Mouse (Mus musculus) limb, embryonic 13.5 days (tissue): Measurements from ENCODE around the gene Tasp1. TPM values are rescaled to one million over a fixed set of nuclear protein-coding genes. Genes with fewer than 3 reads are reported as not detected.
"Not testable (repeated sequence)": the region's sequence is repeated elsewhere in the genome, so short reads cannot be mapped to it uniquely, and the experiment has no call there.

Experiments
- ATAC-seq: fragments of 200-750 bp; cut with Nextera tagmentation; 2 replicates; pipeline ENCODE4 v1.8.0; 2017; ENCODE audit warnings: low read depth, moderate number of reproducible peaks, moderate TSS enrichment; ENCODE audit not compliant: low FRiP score
- H3K27ac ChIP-seq: fragments of 300-500 bp; sonication (generic); 2 replicates; pipeline ENCODE4 v1.5.1; 2015; ENCODE audit warnings: inconsistent platforms, mild to moderate bottlenecking, moderate library complexity
- H3K27me3 ChIP-seq: fragments of 300-500 bp; sonication (generic); 2 replicates; pipeline ENCODE4 v1.6.1; 2015; ENCODE audit warnings: mild to moderate bottlenecking, inconsistent platforms
- H3K36me3 ChIP-seq: fragments of 300-500 bp; sonication (generic); 2 replicates; pipeline ENCODE4 v1.6.1; 2015; ENCODE audit warnings: inconsistent platforms, mild to moderate bottlenecking, moderate library complexity
- H3K4me1 ChIP-seq: fragments of 300-500 bp; sonication (generic); 2 replicates; pipeline ENCODE4 v1.6.1; 2015; ENCODE audit warnings: inconsistent platforms
- H3K4me2 ChIP-seq: fragments of 300-500 bp; sonication (generic); replicated peaks from 2 replicates; pipeline ENCODE4 v1.6.1; 2015; ENCODE audit warnings: inconsistent platforms, mild to moderate bottlenecking, moderate library complexity
- H3K4me3 ChIP-seq: fragments of 300-500 bp; sonication (generic); 2 replicates; pipeline ENCODE4 v1.5.1; 2015; ENCODE audit warnings: moderate library complexity, mild to moderate bottlenecking, inconsistent platforms
- H3K9ac ChIP-seq: fragments of 300-500 bp; sonication (generic); 2 replicates; pipeline ENCODE4 v1.6.1; 2015; ENCODE audit warnings: mild to moderate bottlenecking, inconsistent platforms
- H3K9me3 ChIP-seq: fragments of 300-500 bp; sonication (generic); 2 replicates; pipeline ENCODE4 v1.6.1; 2016; ENCODE audit warnings: inconsistent platforms
- WGBS: fragments of 180-500 bp; shearing (Covaris S2); methylation state at CpG from one replicate; pipeline ENCODE4 v1.1.7; 2015; 5-methylcytosine and 5-hydroxymethylcytosine counted together
- polyA plus RNA-seq: library from polyadenylated mRNA; unstranded; fragments of >200 nt; fragmentation: Nextera tagmentation; extraction: Ambion mirVana; gene quantifications from 2 replicates; pipeline ENCODE4 v1.2.1, GENCODE M21; 2015

Tasp1 gene
- polyA plus RNA-seq, 1 experiment from 2014 or later: 21.6 TPM

- no peaks in the 10 kb centered on the region for H3K36me3 ChIP-seq
- no peaks in the 10 kb centered on the region for H3K9me3 ChIP-seq
- no peak overlapping the region for H3K4me3 ChIP-seq
- 43% methylated on average over 4 of the region's 4 CpGs for WGBS
- H3K9ac ChIP-seq: no peak overlapping the region
- H3K4me2 ChIP-seq: peak overlapping the region; percentile 39
- peak; percentile 38; the same call in 1 of the 2 replicates for ATAC-seq
- H3K4me1 ChIP-seq: peaks cover 26% of the 10 kb centered on the region
- H3K27me3 ChIP-seq: no peaks in the 10 kb centered on the region
- H3K27ac ChIP-seq: peak overlapping the region; percentile 68; the same call in 1 of the 2 replicates
Measured at GRCm38 (mm10) chr2:139934033-139934572, 132.5 kb downstream of the Tasp1 start.

GRCm38 (mm10) chr2:139932211-139932610 is 134.4 kb downstream of the Tasp1 start:
- peaks cover 26% of the 10 kb centered on the region for H3K4me1 ChIP-seq
- WGBS: 58% methylated on average over 2 of the region's 2 CpGs
- no peak for ATAC-seq
- no peak overlapping the region for H3K4me3 ChIP-seq
- no peaks in the 10 kb centered on the region for H3K36me3 ChIP-seq
- H3K27me3 ChIP-seq: no peaks in the 10 kb centered on the region
- no peaks in the 10 kb centered on the region for H3K9me3 ChIP-seq
- H3K27ac ChIP-seq: no peak overlapping the region
- no peak overlapping the region for H3K4me2 ChIP-seq
- H3K9ac ChIP-seq: no peak overlapping the region

- Histone ChIP-seq H3K9me3 (no peaks in the 10 kb centered on the region), H3K27me3 (no peaks in the 10 kb centered on the region), H3K4me2 (no peak overlapping the region), H3K9ac (no peak overlapping the region), H3K4me1 (no peaks in the 10 kb centered on the region; the same call in 1 of the 2 replicates), H3K4me3 (no peak overlapping the region), H3K27ac (no peak overlapping the region), H3K36me3 (no peaks in the 10 kb centered on the region)
- WGBS: 18% methylated on average over 1 of the region's 1 CpGs
- ATAC-seq: no peak
Measured at GRCm38 (mm10) chr2:139924937-139925336, 141.7 kb downstream of the Tasp1 start.

GRCm38 (mm10) chr2:139921395-139921794 is 145.2 kb downstream of the Tasp1 start:
- not testable (repeated sequence) for H3K27ac ChIP-seq, H3K4me3 ChIP-seq, H3K4me2 ChIP-seq, H3K27me3 ChIP-seq, H3K36me3 ChIP-seq, H3K9ac ChIP-seq, H3K9me3 ChIP-seq, H3K4me1 ChIP-seq, ATAC-seq

GRCm38 (mm10) chr2:139919757-139920156 is 146.8 kb downstream of the Tasp1 start:
- H3K36me3 ChIP-seq: no peaks in the 10 kb centered on the region
- H3K4me2 ChIP-seq: no peak overlapping the region
- no peak overlapping the region for H3K27ac ChIP-seq
- no peaks in the 10 kb centered on the region for H3K9me3 ChIP-seq
- H3K9ac ChIP-seq: no peak overlapping the region
- no peak overlapping the region for H3K4me3 ChIP-seq
- ATAC-seq: no peak
- WGBS: 45% methylated on average over 2 of the region's 2 CpGs
- no peaks in the 10 kb centered on the region for H3K27me3 ChIP-seq
- no peaks in the 10 kb centered on the region; the same call in 1 of the 2 replicates for H3K4me1 ChIP-seq

- Histone ChIP-seq H3K9ac (no peak overlapping the region), H3K9me3 (no peaks in the 10 kb centered on the region), H3K4me1 (no peaks in the 10 kb centered on the region), H3K27ac (no peak overlapping the region), H3K4me2 (no peak overlapping the region), H3K36me3 (no peaks in the 10 kb centered on the region), H3K4me3 (no peak overlapping the region), H3K27me3 (no peaks in the 10 kb centered on the region)
- no peak for ATAC-seq
- 88% methylated on average over 9 of the region's 9 CpGs for WGBS
Measured at GRCm38 (mm10) chr2:139906441-139907157, 160.0 kb downstream of the Tasp1 start.

- Histone ChIP-seq H3K4me1 (no peaks in the 10 kb centered on the region), H3K27me3 (no peaks in the 10 kb centered on the region)
- no peak for ATAC-seq
Measured at GRCm38 (mm10) chr2:139891405-139892089, 175.1 kb downstream of the Tasp1 start.

GRCm38 (mm10) chr2:139884264-139884637 is 182.4 kb downstream of the Tasp1 start:
- H3K27me3 ChIP-seq: no peaks in the 10 kb centered on the region
- H3K27ac ChIP-seq: no peak overlapping the region; the same call in 1 of the 2 replicates
- no peak overlapping the region for H3K9ac ChIP-seq
- no peak overlapping the region for H3K4me2 ChIP-seq
- 36% methylated on average over 4 of the region's 4 CpGs for WGBS
- no peaks in the 10 kb centered on the region; the same call in 1 of the 2 replicates for H3K36me3 ChIP-seq
- H3K4me1 ChIP-seq: peaks cover 10% of the 10 kb centered on the region; the same call in 1 of the 2 replicates
- no peak overlapping the region for H3K4me3 ChIP-seq
- ATAC-seq: 0 out of 2 replicates have a peak, but pooled peaks have one; percentile 44
- H3K9me3 ChIP-seq: no peaks in the 10 kb centered on the region

More at GRCm38 (mm10) chr2:139891405-139892089, 175.1 kb downstream of the Tasp1 start:
- Histone ChIP-seq H3K9ac (no peak overlapping the region), H3K4me2 (no peak overlapping the region), H3K36me3 (no peaks in the 10 kb centered on the region), H3K9me3 (no peaks in the 10 kb centered on the region), H3K4me3 (no peak overlapping the region), H3K27ac (no peak overlapping the region)

- H3K4me3 ChIP-seq: no peak overlapping the region
- no peaks in the 10 kb centered on the region for H3K27me3 ChIP-seq
- no peak overlapping the region for H3K4me2 ChIP-seq
- no peak overlapping the region for H3K9ac ChIP-seq
- ATAC-seq: 0 out of 2 replicates have a peak, but pooled peaks have one; percentile 24
- no peak overlapping the region; the same call in 1 of the 2 replicates for H3K27ac ChIP-seq
- peaks cover 12% of the 10 kb centered on the region for H3K4me1 ChIP-seq
- no peaks in the 10 kb centered on the region for H3K9me3 ChIP-seq
- no peaks in the 10 kb centered on the region; the same call in 1 of the 2 replicates for H3K36me3 ChIP-seq
- 73% methylated on average over 7 of the region's 7 CpGs for WGBS
Measured at GRCm38 (mm10) chr2:139883581-139884263, 182.9 kb downstream of the Tasp1 start.

GRCm38 (mm10) chr2:139878052-139878621 is 188.5 kb downstream of the Tasp1 start:
- H3K27me3 ChIP-seq: no peaks in the 10 kb centered on the region
- 41% methylated on average over 7 of the region's 7 CpGs for WGBS
- ATAC-seq: peak; percentile 34; the same call in 1 of the 2 replicates
- peak overlapping the region; percentile 6; the same call in 1 of the 2 replicates for H3K27ac ChIP-seq
- H3K9me3 ChIP-seq: no peaks in the 10 kb centered on the region
- H3K36me3 ChIP-seq: no peaks in the 10 kb centered on the region; the same call in 1 of the 2 replicates
- H3K4me3 ChIP-seq: no peak overlapping the region
- peaks cover 38% of the 10 kb centered on the region for H3K4me1 ChIP-seq
- no peak overlapping the region for H3K4me2 ChIP-seq
- no peak overlapping the region for H3K9ac ChIP-seq

- Histone ChIP-seq H3K4me1 (peaks cover 38% of the 10 kb centered on the region), H3K27ac (no peak overlapping the region), H3K36me3 (no peaks in the 10 kb centered on the region), H3K9ac (no peak overlapping the region), H3K4me3 (no peak overlapping the region), H3K4me2 (no peak overlapping the region), H3K9me3 (no peaks in the 10 kb centered on the region), H3K27me3 (no peaks in the 10 kb centered on the region)
- no peak for ATAC-seq
- WGBS: 59% methylated on average over 3 of the region's 3 CpGs
Measured at GRCm38 (mm10) chr2:139875876-139876275, 190.7 kb downstream of the Tasp1 start.
